Mouse (Mus musculus): ENCODE measurements around the gene Zfp719.

Gene Zfp719

GRCm38 (mm10) chr7:43579440-43580171 is at the start of gene Zfp719:
Gene Zfp719, plus strand, starts transcription at chr7:43579610.
- peak; percentile 91 to 97 for DNase-seq (ENCODE audit: low spot score in 2 of 2)

GRCm38 (mm10) chr7:43530216-43530785 is 49.1 kb upstream of the Zfp719 start:
- no peak for DNase-seq (ENCODE audit: low spot score in 2 of 2)

- DNase-seq (ENCODE audit: low spot score in 2 of 2) = no peak
Observed at GRCm38 (mm10) chr7:43532936-43533505, 46.4 kb upstream of the Zfp719 start.

- DNase-seq (ENCODE audit: low spot score in 2 of 2) = no peak
Observed at GRCm38 (mm10) chr7:43538524-43538923, 40.9 kb upstream of the Zfp719 start.

- no peak for DNase-seq (ENCODE audit: low spot score in 2 of 2)
Observed at GRCm38 (mm10) chr7:43544225-43544977, 35.0 kb upstream of the Zfp719 start, which contains the start of gene Cd33. Gene Cd33, minus strand, starts transcription at chr7:43544428.

- no peak for DNase-seq (ENCODE audit: low spot score in 2 of 2)
Observed at GRCm38 (mm10) chr7:43545656-43546545, 33.5 kb upstream of the Zfp719 start.

GRCm38 (mm10) chr7:43547666-43548065 is 31.7 kb upstream of the Zfp719 start:
- DNase-seq (ENCODE audit: low spot score in 2 of 2) = no peak

GRCm38 (mm10) chr7:43548206-43548605 is 31.2 kb upstream of the Zfp719 start:
- no peak for DNase-seq (ENCODE audit: low spot score in 2 of 2)

- no peak for DNase-seq (ENCODE audit: low spot score in 2 of 2)
Observed at GRCm38 (mm10) chr7:43553153-43553552, 26.3 kb upstream of the Zfp719 start.

- DNase-seq (ENCODE audit: low spot score in 2 of 2) = no peak
Observed at GRCm38 (mm10) chr7:43554550-43554949, 24.9 kb upstream of the Zfp719 start.

- no peak for DNase-seq (ENCODE audit: low spot score in 2 of 2)
Observed at GRCm38 (mm10) chr7:43555351-43555750, 24.1 kb upstream of the Zfp719 start.

GRCm38 (mm10) chr7:43556901-43557300 is 22.5 kb upstream of the Zfp719 start:
- DNase-seq (ENCODE audit: low spot score in 2 of 2) = no peak

GRCm38 (mm10) chr7:43562006-43562633 is 17.3 kb upstream of the Zfp719 start, which contains the start of gene Zfp658:
Gene Zfp658, plus strand, starts transcription at chr7:43562256.
- peak; percentile 85 to 87 for DNase-seq (ENCODE audit: low spot score in 2 of 2)

GRCm38 (mm10) chr7:43562651-43563070 is 16.7 kb upstream of the Zfp719 start:
- DNase-seq (ENCODE audit: low spot score in 2 of 2) = no peak

- no peak for DNase-seq (ENCODE audit: low spot score in 2 of 2)
Observed at GRCm38 (mm10) chr7:43563300-43563699, 16.1 kb upstream of the Zfp719 start.

- no peak for DNase-seq (ENCODE audit: low spot score in 2 of 2)
Observed at GRCm38 (mm10) chr7:43571216-43571615, 8.2 kb upstream of the Zfp719 start.

GRCm38 (mm10) chr7:43580526-43580925 is 1.1 kb downstream of the Zfp719 start:
- no peak for DNase-seq (ENCODE audit: low spot score in 2 of 2)

GRCm38 (mm10) chr7:43584790-43585189 is 5.4 kb downstream of the Zfp719 start:
- DNase-seq (ENCODE audit: low spot score in 2 of 2) = no peak

- DNase-seq (ENCODE audit: low spot score in 2 of 2) = no peak
Observed at GRCm38 (mm10) chr7:43601884-43602283, 22.5 kb downstream of the Zfp719 start.

GRCm38 (mm10) chr7:43606896-43607742 is 27.7 kb downstream of the Zfp719 start, which contains the start of gene Zfp819:
Gene Zfp819, plus strand, starts transcription at chr7:43607169.
- peak; percentile 67 to 74 for DNase-seq (ENCODE audit: low spot score in 2 of 2)

Data from frontal cortex, postnatal 10 days (tissue).